Mouse (Mus musculus) stomach, embryonic 14.5 days (tissue): ENCODE data around the gene Pigt. TPM values are rescaled to one million over a fixed set of nuclear protein-coding genes. Genes with fewer than 3 reads are reported as not detected.

Experiments
- polyA plus RNA-seq: library from polyadenylated mRNA; unstranded; fragments of >200 nt; fragmentation: Nextera tagmentation; extraction: Ambion mirVana; gene quantifications from 2 replicates; pipeline ENCODE4 v1.2.1, GENCODE M21; 2014

The Pigt gene
- polyA plus RNA-seq, 1 experiment from 2014 or later: 86.0 TPM

Other genes with a start within 250 kb of the Pigt start
- not detected in 2 replicates for gene Svs3b, start 240.9 kb upstream of the Pigt start, polyA plus RNA-seq
- not detected in 2 replicates for gene Svs4, start 219.1 kb upstream of the Pigt start, polyA plus RNA-seq
- not detected in 2 replicates for gene Svs3a, start 208.3 kb upstream of the Pigt start, polyA plus RNA-seq
- gene Svs6, start 180.8 kb upstream of the Pigt start, polyA plus RNA-seq: not detected in 2 replicates
- not detected in 2 replicates for gene Svs5, start 164.8 kb upstream of the Pigt start, polyA plus RNA-seq
- gene Slpi, start 108.4 kb upstream of the Pigt start, polyA plus RNA-seq: 0.58 and 1.8 TPM in 2 replicates
- gene Rbpjl, start 94.4 kb upstream of the Pigt start, polyA plus RNA-seq: 0.14 and 6.6 TPM in 2 replicates
- gene Matn4, start 92.4 kb upstream of the Pigt start, polyA plus RNA-seq: 1.1 and 2.0 TPM in 2 replicates
- gene Sdc4, start 53.6 kb upstream of the Pigt start, polyA plus RNA-seq: 104 and 120 TPM in 2 replicates
- 65.0 and 67.6 TPM in 2 replicates for gene Sys1, start 40.6 kb upstream of the Pigt start, polyA plus RNA-seq
- 7.0 and 19.1 TPM in 2 replicates for gene Gm20458, start 36.6 kb upstream of the Pigt start, polyA plus RNA-seq
- not detected in 2 replicates for gene Trp53tg5, start 23.8 kb upstream of the Pigt start, polyA plus RNA-seq
- gene Dbndd2, start 11.4 kb upstream of the Pigt start, polyA plus RNA-seq: 8.8 and 17.9 TPM in 2 replicates
- 241 and 274 TPM in 2 replicates for gene Wfdc2, start 64.9 kb downstream of the Pigt start, polyA plus RNA-seq
- gene Spint3, start 75.9 kb downstream of the Pigt start, polyA plus RNA-seq: not detected in 2 replicates
- gene Wfdc6a, start 87.9 kb downstream of the Pigt start, polyA plus RNA-seq: 2.1 and 2.3 TPM in 2 replicates
- gene Eppin, start 96.1 kb downstream of the Pigt start, polyA plus RNA-seq: not detected in 2 replicates
- gene Wfdc6b, start 116.0 kb downstream of the Pigt start, polyA plus RNA-seq: not detected in 2 replicates
- gene Wfdc8, start 116.1 kb downstream of the Pigt start, polyA plus RNA-seq: not detected in 2 replicates
- not detected in 2 replicates for gene Wfdc16, start 141.3 kb downstream of the Pigt start, polyA plus RNA-seq
- gene Wfdc10, start 158.5 kb downstream of the Pigt start, polyA plus RNA-seq: 0.64 and 1.3 TPM in 2 replicates
- gene Wfdc9, start 159.1 kb downstream of the Pigt start, polyA plus RNA-seq: not detected in 2 replicates
- not detected in 2 replicates for gene Wfdc11, start 176.6 kb downstream of the Pigt start, polyA plus RNA-seq
- 2.4 and 2.5 TPM in 2 replicates for gene Wfdc13, start 187.6 kb downstream of the Pigt start, polyA plus RNA-seq
- not detected in 2 replicates for gene Spint4, start 201.0 kb downstream of the Pigt start, polyA plus RNA-seq
- gene Spint5, start 217.8 kb downstream of the Pigt start, polyA plus RNA-seq: not detected in 2 replicates
- gene Wfdc3, start 248.4 kb downstream of the Pigt start, polyA plus RNA-seq: 0.78 and 0.95 TPM in 2 replicates
- 64.0 and 69.8 TPM in 2 replicates for gene Dnttip1, start 248.5 kb downstream of the Pigt start, polyA plus RNA-seq